ENCODE assay signal across 12 mouse cellular contexts in genomic region chr4:43960207-43960606, GRCm38 (mm10). TPM values are rescaled to one million over a fixed set of nuclear protein-coding genes. Genes with fewer than 3 reads are reported as not detected.
A peak's percentile ranks its signal among the peaks of the same experiment; 100 is the strongest.
DNase-seq lines count a peak whose midpoint lies in the region; ATAC-seq and TF ChIP-seq lines count a peak whose summit lies in the region.
"Had no signal": no experiment of that assay in that cellular context is flagged by ENCODE, and none has a peak within 500 bp of the region (broad histone marks: within the 10 kb centered on the region; RNA-seq: fewer than 3 reads in every experiment).

No protein-coding gene starts in this region.

- no peak for TF ChIP-seq EP300 in stomach, postnatal 0 days (optimal IDR thresholded peaks at IDR 0.05)

- peaks cover 8% of the 10 kb centered on the region for H3K27me3 ChIP-seq in megakaryocyte, embryonic 14.5 days (replicated peaks)
- 0 out of 2 replicates have a peak, but pooled peaks cover 9% of the 10 kb centered on the region for H3K27me3 ChIP-seq in liver, embryonic 13.5 days
- no peaks in the 10 kb centered on the region for H3K27me3 ChIP-seq in stomach, postnatal 0 days (ENCODE audit: control insufficient read depth, insufficient read depth, low read length)
- H3K27me3 ChIP-seq: embryonic facial prominence, embryonic 12.5 days had no signal

- H3K36me3 ChIP-seq in megakaryocyte, embryonic 14.5 days (replicated peaks; ENCODE audit: low read length): peaks cover 13% of the 10 kb centered on the region
- no peaks in the 10 kb centered on the region for H3K36me3 ChIP-seq in liver, embryonic 13.5 days
- H3K36me3 ChIP-seq in stomach, postnatal 0 days (ENCODE audit: control insufficient read depth, insufficient read depth, low read length): no peaks in the 10 kb centered on the region
- H3K36me3 ChIP-seq: embryonic facial prominence, embryonic 12.5 days had no signal

- 17% methylated on average over 6 of the region's 6 CpGs for WGBS in liver, embryonic 13.5 days (ENCODE audit: insufficient replicate concordance)
- WGBS in stomach, postnatal 0 days: 56% methylated on average over 6 of the region's 6 CpGs

- no peak for TF ChIP-seq CTCF in stomach, postnatal 0 days (IDR thresholded peaks at IDR 0.05; ENCODE audit: low read depth)

- H3K4me3 ChIP-seq in megakaryocyte, embryonic 14.5 days (replicated peaks): peak overlapping the region; percentile 83
- peak overlapping the region; percentile 77 for H3K4me3 ChIP-seq in liver, embryonic 13.5 days (replicated peaks)
- no peak overlapping the region for H3K4me3 ChIP-seq in stomach, postnatal 0 days (ENCODE audit: low read depth, low read length)
- H3K4me3 ChIP-seq: embryonic facial prominence, embryonic 12.5 days had no signal

- H3K4me1 ChIP-seq in megakaryocyte, embryonic 14.5 days: peaks cover 81% of the 10 kb centered on the region
- H3K4me1 ChIP-seq in liver, embryonic 13.5 days (replicated peaks): peaks cover 85% of the 10 kb centered on the region
- no peaks in the 10 kb centered on the region; the same call in 1 of the 2 replicates for H3K4me1 ChIP-seq in stomach, postnatal 0 days (replicated peaks; ENCODE audit: control insufficient read depth, insufficient read depth)

- peak overlapping the region; percentile 92 for H3K27ac ChIP-seq in liver, embryonic 13.5 days
- H3K27ac ChIP-seq in stomach, postnatal 0 days (replicated peaks): no peak overlapping the region
- H3K27ac ChIP-seq: embryonic facial prominence, embryonic 12.5 days had no signal

- no peaks in the 10 kb centered on the region for H3K9me3 ChIP-seq in megakaryocyte, embryonic 14.5 days
- no peaks in the 10 kb centered on the region for H3K9me3 ChIP-seq in liver, embryonic 13.5 days (replicated peaks)
- no peaks in the 10 kb centered on the region for H3K9me3 ChIP-seq in stomach, postnatal 0 days (ENCODE audit: control insufficient read depth, low read length)
- H3K9me3 ChIP-seq: embryonic facial prominence, embryonic 12.5 days had no signal

- peak overlapping the region; percentile 79 for H3K9ac ChIP-seq in liver, embryonic 13.5 days
- H3K9ac ChIP-seq in stomach, postnatal 0 days (ENCODE audit: low read length): no peak overlapping the region
- H3K9ac ChIP-seq: embryonic facial prominence, embryonic 12.5 days had no signal

- no peak for ATAC-seq in megakaryocyte, adult 5-6 weeks (ENCODE audit: poor library complexity, severe bottlenecking)
- peak; percentile 47 for ATAC-seq in liver, embryonic 13.5 days (ENCODE audit: low read depth)
- ATAC-seq in stomach, postnatal 0 days (ENCODE audit: low FRiP score, low TSS enrichment): no peak

- H3K4me2 ChIP-seq in liver, embryonic 13.5 days: peak overlapping the region; percentile 97
- peak overlapping the region; percentile 31; the same call in 1 of the 2 replicates for H3K4me2 ChIP-seq in stomach, postnatal 0 days (replicated peaks; ENCODE audit: low read depth)

- DNase-seq in c-Kit-positive CD71-positive TER-119-positive erythroid progenitor cells, embryonic 14.5 days (ENCODE audit: low spot score): peak; percentile 72
- DNase-seq in liver, embryonic 13.5 days: peak; percentile 64
- DNase-seq in stomach, postnatal 0 days (ENCODE audit: low spot score): no peak
- DNase-seq in adrenal gland, adult 18-20 months (ENCODE audit: low spot score in 2 of 2): no peak
- DNase-seq in urinary bladder, postnatal 10 days (ENCODE audit: low spot score): no peak
- DNase-seq: gastrocnemius, postnatal 14 days; lung, postnatal 14 days had no signal

RNA-seq across cellular contexts. Expression of gene Glipr2, which starts 3.0 kb away (rescaled TPM):
- polyA plus RNA-seq in megakaryocyte, embryonic 14.5 days (2012; ENCODE audit: insufficient read depth, low replicate concordance): 6.5 and 32.0 TPM in 2 replicates
- 147 and 149 TPM in 2 replicates for total RNA-seq in megakaryocyte, adult 5-6 weeks (2015)
- 224 and 228 TPM in 2 replicates for total RNA-seq in megakaryocyte, adult 5-6 weeks (2017)
- 39.0 and 45.7 TPM in 2 replicates for polyA plus RNA-seq in liver, embryonic 13.5 days (2015; fragmentation: Nextera tagmentation; extraction: Ambion mirVana)
- polyA plus RNA-seq in stomach, postnatal 0 days (2015; fragmentation: Nextera tagmentation; extraction: Ambion mirVana): 43.4 and 46.4 TPM in 2 replicates
- total RNA-seq in adrenal gland, adult 18-20 months (2021): 1 to 10 TPM; 3.5 to 6.4 TPM

RNA-seq across cellular contexts. Expression of gene Ccin, which starts 23.1 kb away (rescaled TPM):
- polyA plus RNA-seq in megakaryocyte, embryonic 14.5 days (2012; ENCODE audit: insufficient read depth, low replicate concordance): not detected in 2 replicates
- total RNA-seq in megakaryocyte, adult 5-6 weeks (2015): 0.09 TPM in 1 of 2 replicates, not detected in the other
- total RNA-seq in megakaryocyte, adult 5-6 weeks (2017): 0.26 and 0.37 TPM in 2 replicates
- polyA plus RNA-seq in liver, embryonic 13.5 days (2015; fragmentation: Nextera tagmentation; extraction: Ambion mirVana): not detected in 2 replicates
- not detected in 2 replicates for polyA plus RNA-seq in stomach, postnatal 0 days (2015; fragmentation: Nextera tagmentation; extraction: Ambion mirVana)
- total RNA-seq in adrenal gland, adult 18-20 months (2021): not detected
- total RNA-seq: left cerebral cortex, adult 18-20 months had no signal
- polyA plus RNA-seq: embryonic facial prominence, embryonic 12.5 days; neural tube, embryonic 11.5 days had no signal

RNA-seq across cellular contexts. Expression of gene Clta, which starts 44.0 kb away (rescaled TPM):
- 132 and 432 TPM in 2 replicates for polyA plus RNA-seq in megakaryocyte, embryonic 14.5 days (2012; ENCODE audit: insufficient read depth, low replicate concordance)
- 387 and 421 TPM in 2 replicates for total RNA-seq in megakaryocyte, adult 5-6 weeks (2015)
- total RNA-seq in megakaryocyte, adult 5-6 weeks (2017): 615 and 637 TPM in 2 replicates
- 164 and 166 TPM in 2 replicates for polyA plus RNA-seq in liver, embryonic 13.5 days (2015; fragmentation: Nextera tagmentation; extraction: Ambion mirVana)
- polyA plus RNA-seq in stomach, postnatal 0 days (2015; fragmentation: Nextera tagmentation; extraction: Ambion mirVana): 191 and 194 TPM in 2 replicates
- total RNA-seq in adrenal gland, adult 18-20 months (2021): 100 to 1,000 TPM; 169 to 180 TPM

Comparison
In these comparisons a context has a peak if more than half of its experiments do, and no peak if none do; other contexts are left out.
1. DNase-seq: peak in c-Kit-positive CD71-positive TER-119-positive erythroid progenitor cells, embryonic 14.5 days (single experiment) and liver, embryonic 13.5 days (single experiment); none in stomach, postnatal 0 days (single experiment), adrenal gland, adult 18-20 months (0 of 2) and urinary bladder, postnatal 10 days (single experiment).